Mouse (Mus musculus) gastrocnemius, postnatal 36 days (tissue): ENCODE measurements around the gene Mrgprg. TPM values are rescaled to one million over a fixed set of nuclear protein-coding genes. Genes with fewer than 3 reads are reported as not detected.

ENCODE experiments used
- microRNA-seq, 2 experiments: library from miRNA; unstranded; fragments of <30 nt; microRNA quantifications; one replicate each; pipeline ENCODE4 v1.2.0; 2021
- total RNA-seq, 2 experiments: library from RNA; stranded (reverse); gene quantifications; 2 replicates each; pipeline ENCODE4 v1.2.3; 2021

Gene Mrgprg
- total RNA-seq, 2 experiments from 2014 or later = not detected

Small RNAs within 50 kb of the gene (microRNA-seq; reads per million reads assigned to microRNA genes)
- 0 reads per million in 2 experiments for gene Gm22064

Other genes with a start within 250 kb of the Mrgprg start
- gene Nap1l4, start 217.9 kb downstream of the Mrgprg start, total RNA-seq = 100 to 1,000 TPM; 167 to 189 TPM
- gene Cars, start 166.9 kb downstream of the Mrgprg start, total RNA-seq = 10 to 100 TPM; 33.9 to 38.6 TPM
- gene Tnfrsf26, start 138.3 kb downstream of the Mrgprg start, total RNA-seq = under 1 TPM; 0.10 to 0.20 TPM
- 1 to 10 TPM; 1.5 to 2.0 TPM for gene Tnfrsf22, start 117.3 kb downstream of the Mrgprg start, total RNA-seq
- 1 to 10 TPM; 2.7 to 3.3 TPM for gene Tnfrsf23, start 81.1 kb downstream of the Mrgprg start, total RNA-seq
- 10 to 100 TPM; 14.6 to 15.2 TPM for gene Osbpl5, start 10.0 kb downstream of the Mrgprg start, total RNA-seq
- under 1 TPM; 0.43 to 0.54 TPM for gene Mrgpre, start 17.5 kb upstream of the Mrgprg start, total RNA-seq
- gene Nadsyn1, start 55.9 kb upstream of the Mrgprg start, total RNA-seq = 1 to 10 TPM; 3.6 to 3.9 TPM
- 1 to 10 TPM; 4.4 to 4.6 TPM for gene Dhcr7, start 56.2 kb upstream of the Mrgprg start, total RNA-seq
- gene Gm498, start 99.8 kb upstream of the Mrgprg start, total RNA-seq = not detected
- gene Shank2, start 234.9 kb upstream of the Mrgprg start, total RNA-seq = under 1 TPM; 0.05 to 0.18 TPM